Mouse (Mus musculus) kidney, embryonic 14.5 days (tissue): ENCODE data around the gene Slc25a53. TPM values are rescaled to one million over a fixed set of nuclear protein-coding genes. Genes with fewer than 3 reads are reported as not detected.
A peak's percentile ranks its signal among the peaks of the same experiment; 100 is the strongest.

Experiments used
- ATAC-seq: fragments of 200-750 bp; cut with Nextera tagmentation; 2 replicates; pipeline ENCODE4 v1.8.0; 2017; ENCODE audit warnings: moderate number of reproducible peaks, mild to moderate bottlenecking, moderate TSS enrichment, moderate library complexity; ENCODE audit not compliant: low FRiP score, low TSS enrichment
- H3K27ac ChIP-seq: fragments of 300-500 bp; sonication (generic); 2 replicates; pipeline ENCODE4 v1.5.1; 2014; ENCODE audit warnings: low read depth, mild to moderate bottlenecking, low read length, moderate library complexity, mixed read lengths
- H3K27me3 ChIP-seq: fragments of 300-500 bp; sonication (generic); 2 replicates; pipeline ENCODE4 v1.6.1; 2014; ENCODE audit warnings: mild to moderate bottlenecking, low read length; ENCODE audit not compliant: control insufficient read depth, insufficient read depth
- H3K36me3 ChIP-seq: fragments of 300-500 bp; sonication (generic); 2 replicates; pipeline ENCODE4 v1.6.1; 2014; ENCODE audit warnings: low read length, mixed read lengths; ENCODE audit not compliant: control insufficient read depth, insufficient read depth
- H3K4me1 ChIP-seq: fragments of 300-500 bp; sonication (generic); 2 replicates; pipeline ENCODE4 v1.6.1; 2014; ENCODE audit warnings: low read length, mixed read lengths; ENCODE audit not compliant: control insufficient read depth, insufficient read depth
- H3K4me2 ChIP-seq: fragments of 300-500 bp; sonication (generic); replicated peaks from 2 replicates; pipeline ENCODE4 v1.6.1; 2014; ENCODE audit warnings: low read depth, mild to moderate bottlenecking, low read length
- H3K4me3 ChIP-seq: fragments of 300-500 bp; sonication (generic); 2 replicates; pipeline ENCODE4 v1.5.1; 2014; ENCODE audit warnings: mild to moderate bottlenecking, low read length
- H3K9ac ChIP-seq: fragments of 300-500 bp; sonication (generic); 2 replicates; pipeline ENCODE4 v1.6.1; 2014; ENCODE audit warnings: low read depth, mild to moderate bottlenecking, low read length, moderate library complexity
- H3K9me3 ChIP-seq: fragments of 300-500 bp; sonication (generic); 2 replicates; pipeline ENCODE4 v1.6.1; 2016; ENCODE audit warnings: low read length; ENCODE audit not compliant: control insufficient read depth
- WGBS: fragments of 180-500 bp; shearing (Covaris S2); extraction: QIAGEN DNeasy Blood & Tissue Kit; methylation state at CpG from one replicate; pipeline ENCODE4 v1.1.7; 2014; 5-methylcytosine and 5-hydroxymethylcytosine counted together
- polyA plus RNA-seq: library from polyadenylated mRNA; unstranded; fragments of >200 nt; fragmentation: Nextera tagmentation; extraction: Ambion mirVana; gene quantifications from 2 replicates; pipeline ENCODE4 v1.2.1, GENCODE M21; 2014

Gene Slc25a53
- 10.7 and 14.0 TPM in 2 replicates for polyA plus RNA-seq

DNA sequence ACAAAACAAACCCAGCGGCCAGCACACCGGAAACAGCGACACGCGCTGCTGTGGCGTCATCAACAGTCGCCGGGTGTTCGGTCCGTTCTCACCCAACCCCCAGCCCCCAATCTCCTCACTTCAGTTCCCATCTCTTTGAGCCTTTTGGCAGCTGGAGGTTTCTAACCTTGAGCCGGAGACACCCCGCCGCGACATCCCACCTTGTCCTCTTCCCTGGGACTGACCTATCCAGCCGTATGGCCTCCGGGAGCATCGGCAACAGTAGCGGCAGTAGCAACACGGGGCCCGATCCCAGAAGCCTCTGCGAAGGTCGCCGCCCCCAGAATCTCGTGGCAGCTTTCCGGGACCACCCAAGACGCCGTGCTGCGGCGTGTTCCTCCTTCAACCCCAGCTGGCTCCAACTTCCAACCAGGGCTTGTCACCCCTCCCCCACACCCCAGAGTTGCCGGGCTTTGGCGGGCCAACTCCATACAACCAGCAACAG lies at the start of gene Slc25a53:
TSS of gene Slc25a53 (minus strand) at position 303 of the 484 bp plus-strand sequence.
- H3K27ac ChIP-seq: peak within 1 kb of the TSS; percentile 82
- no peaks in the 10 kb centered on the region for H3K36me3 ChIP-seq
- 33% methylated on average over 31 of the region's 31 CpGs for WGBS
- H3K4me2 ChIP-seq: peak within 1 kb of the TSS; percentile 47
- no peaks in the 10 kb centered on the region for H3K4me1 ChIP-seq
- peak within 1 kb of the TSS; percentile 49 for H3K4me3 ChIP-seq
- H3K9ac ChIP-seq: peak within 1 kb of the TSS; percentile 63
- H3K27me3 ChIP-seq: no peaks in the 10 kb centered on the region
- H3K9me3 ChIP-seq: no peaks in the 10 kb centered on the region
- ATAC-seq: peak; percentile 98

GRCm38 (mm10) chrX:137063202-137063601 lies 25.1 kb upstream of the Slc25a53 start:
- Histone ChIP-seq H3K27ac (no peak overlapping the region), H3K9me3 (no peaks in the 10 kb centered on the region), H3K4me1 (no peaks in the 10 kb centered on the region), H3K27me3 (no peaks in the 10 kb centered on the region), H3K4me3 (no peak overlapping the region), H3K36me3 (no peaks in the 10 kb centered on the region), H3K9ac (no peak overlapping the region), H3K4me2 (no peak overlapping the region)
- 85% methylated on average over 9 of the region's 9 CpGs for WGBS
- ATAC-seq: no peak

GRCm38 (mm10) chrX:137049425-137050225 lies 11.5 kb upstream of the Slc25a53 start, which contains the start of gene Fam199x:
Gene Fam199x (plus strand): TSS chrX:137049594.
- H3K4me1 ChIP-seq: no peaks in the 10 kb centered on the region
- H3K4me2 ChIP-seq: peak within 1 kb of the TSS; percentile 46
- H3K9ac ChIP-seq: peak within 1 kb of the TSS; percentile 68
- no peaks in the 10 kb centered on the region for H3K36me3 ChIP-seq
- peak within 1 kb of the TSS; percentile 51; the same call in 1 of the 2 replicates for H3K27ac ChIP-seq
- H3K9me3 ChIP-seq: no peaks in the 10 kb centered on the region
- whole genome bisulfite sequencing: 25% methylated on average over 58 of the region's 62 CpGs
- H3K27me3 ChIP-seq: peaks cover 6% of the 10 kb centered on the region; the same call in 1 of the 2 replicates
- ATAC-seq: peak; percentile 97
- H3K4me3 ChIP-seq: peak within 1 kb of the TSS; percentile 66

DNA sequence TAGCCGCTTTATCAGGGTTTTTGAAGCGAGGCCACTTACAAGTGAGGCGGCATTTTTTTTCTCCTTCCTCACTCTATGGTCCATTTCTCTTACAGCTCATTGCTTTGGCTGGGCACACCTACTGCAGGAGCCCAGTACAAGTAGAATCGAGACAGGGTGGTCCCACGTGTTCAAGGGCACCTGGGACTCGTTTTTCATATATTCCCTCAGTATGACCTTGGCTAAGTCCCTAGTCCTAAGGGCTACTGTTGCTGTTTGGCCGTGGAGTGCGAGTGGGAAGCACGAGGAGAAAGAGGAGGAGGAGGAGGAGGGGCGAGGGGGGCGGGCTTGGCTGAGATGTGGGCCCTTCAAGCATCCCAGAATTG lies 10.9 kb upstream of the Slc25a53 start:
- peak overlapping the region; percentile 46 for H3K4me2 ChIP-seq
- no peak for ATAC-seq
- no peak overlapping the region for H3K27ac ChIP-seq
- H3K27me3 ChIP-seq: peaks cover 6% of the 10 kb centered on the region; the same call in 1 of the 2 replicates
- H3K4me1 ChIP-seq: no peaks in the 10 kb centered on the region
- peak overlapping the region; percentile 68; the same call in 1 of the 2 replicates for H3K9ac ChIP-seq
- 19% methylated on average over 11 of the region's 11 CpGs for WGBS
- no peaks in the 10 kb centered on the region for H3K9me3 ChIP-seq
- no peaks in the 10 kb centered on the region for H3K36me3 ChIP-seq
- H3K4me3 ChIP-seq: peak overlapping the region; percentile 66

DNA sequence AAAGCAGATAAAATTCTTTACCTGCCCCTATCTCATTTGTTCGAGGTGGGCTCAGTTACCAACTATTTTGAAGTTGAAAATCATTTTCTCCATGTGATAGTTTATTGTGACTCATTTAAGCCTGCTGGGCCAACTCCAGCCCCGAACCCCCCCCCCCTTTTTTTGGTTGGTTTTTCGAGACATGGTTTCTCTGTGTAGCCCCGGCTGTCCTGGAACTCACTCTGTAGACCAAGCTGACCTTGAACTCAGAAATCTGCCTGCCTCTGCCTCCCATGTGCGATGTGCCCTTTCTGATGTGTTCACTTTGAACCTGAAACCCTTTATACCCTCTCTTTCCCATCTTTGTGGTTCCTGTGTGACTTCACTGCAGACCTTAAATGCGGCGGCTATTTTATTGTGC lies 400 bp upstream of the Slc25a53 start:
- peak overlapping the region; percentile 36 for H3K4me2 ChIP-seq
- 49% methylated on average over 7 of the region's 7 CpGs for WGBS
- peak; percentile 33 for ATAC-seq
- H3K36me3 ChIP-seq: no peaks in the 10 kb centered on the region
- H3K4me3 ChIP-seq: peak overlapping the region; percentile 49
- no peaks in the 10 kb centered on the region for H3K4me1 ChIP-seq
- no peak overlapping the region for H3K9ac ChIP-seq
- no peaks in the 10 kb centered on the region for H3K27me3 ChIP-seq
- H3K27ac ChIP-seq: peak overlapping the region; percentile 82; the same call in 1 of the 2 replicates
- no peaks in the 10 kb centered on the region for H3K9me3 ChIP-seq

GRCm38 (mm10) chrX:137037470-137037999 lies 567 bp downstream of the Slc25a53 start:
- H3K9me3 ChIP-seq: no peaks in the 10 kb centered on the region
- H3K4me2 ChIP-seq: peak overlapping the region; percentile 47
- WGBS: 23% methylated on average over 12 of the region's 12 CpGs
- no peaks in the 10 kb centered on the region for H3K36me3 ChIP-seq
- H3K9ac ChIP-seq: peak overlapping the region; percentile 63
- H3K4me1 ChIP-seq: no peaks in the 10 kb centered on the region
- no peaks in the 10 kb centered on the region for H3K27me3 ChIP-seq
- ATAC-seq: no peak; the same call in 1 of the 2 replicates
- peak overlapping the region; percentile 49 for H3K4me3 ChIP-seq
- no peak overlapping the region for H3K27ac ChIP-seq

GRCm38 (mm10) chrX:137034322-137034721 lies 3.8 kb downstream of the Slc25a53 start:
- no peaks in the 10 kb centered on the region for H3K9me3 ChIP-seq
- WGBS: 66% methylated on average over 4 of the region's 4 CpGs
- H3K27ac ChIP-seq: no peak overlapping the region
- ATAC-seq: no peak
- no peaks in the 10 kb centered on the region for H3K4me1 ChIP-seq
- no peak overlapping the region for H3K9ac ChIP-seq
- no peak overlapping the region for H3K4me3 ChIP-seq
- H3K36me3 ChIP-seq: no peaks in the 10 kb centered on the region
- no peak overlapping the region for H3K4me2 ChIP-seq
- H3K27me3 ChIP-seq: no peaks in the 10 kb centered on the region

GRCm38 (mm10) chrX:137031726-137032125 lies 6.4 kb downstream of the Slc25a53 start:
- Histone ChIP-seq H3K27me3 (no peaks in the 10 kb centered on the region), H3K4me3 (no peak overlapping the region), H3K27ac (no peak overlapping the region), H3K9me3 (no peaks in the 10 kb centered on the region), H3K4me1 (no peaks in the 10 kb centered on the region), H3K36me3 (no peaks in the 10 kb centered on the region), H3K9ac (no peak overlapping the region), H3K4me2 (no peak overlapping the region)
- ATAC-seq: no peak
- WGBS: 87% methylated on average over 5 of the region's 5 CpGs

GRCm38 (mm10) chrX:137030916-137031315 lies 7.2 kb downstream of the Slc25a53 start:
- Histone ChIP-seq H3K4me2 (no peak overlapping the region), H3K9me3 (no peaks in the 10 kb centered on the region), H3K4me3 (no peak overlapping the region), H3K27ac (no peak overlapping the region), H3K9ac (no peak overlapping the region), H3K4me1 (no peaks in the 10 kb centered on the region), H3K36me3 (0 out of 2 replicates have a peak, but pooled peaks cover 3% of the 10 kb centered on the region), H3K27me3 (no peaks in the 10 kb centered on the region)
- no peak for ATAC-seq
- 97% methylated on average over 8 of the region's 8 CpGs for WGBS
